Mouse (Mus musculus) megakaryocyte, adult 5-6 weeks (primary cell): ENCODE results near the gene Slc7a4. TPM values are rescaled to one million over a fixed set of nuclear protein-coding genes. Genes with fewer than 3 reads are reported as not detected.
"Not testable (repeated sequence)": the region's sequence is repeated elsewhere in the genome, so short reads cannot be mapped to it uniquely, and the experiment has no call there.

Experiments
- ATAC-seq: 2 replicates; pipeline ENCODE4 v1.8.0; 2016; ENCODE audit warnings: mild to moderate bottlenecking, inconsistent platforms; ENCODE audit not compliant: poor library complexity, severe bottlenecking
- total RNA-seq, 2 experiments: library from RNA; stranded (forward) in 1 of 2; stranded (reverse) in 1 of 2; fragments of 153-499, 151-499 nt in 1 of 2; fragments of 221-1000, 200-1000 nt in 1 of 2; gene quantifications; 2 replicates each; pipeline versions ENCODE4 v1.2.3 to v1.2.4; 2015 to 2017

Gene Slc7a4
- total RNA-seq, 2 experiments from 2014 or later: 0.40 TPM; not detected in 1

DNA sequence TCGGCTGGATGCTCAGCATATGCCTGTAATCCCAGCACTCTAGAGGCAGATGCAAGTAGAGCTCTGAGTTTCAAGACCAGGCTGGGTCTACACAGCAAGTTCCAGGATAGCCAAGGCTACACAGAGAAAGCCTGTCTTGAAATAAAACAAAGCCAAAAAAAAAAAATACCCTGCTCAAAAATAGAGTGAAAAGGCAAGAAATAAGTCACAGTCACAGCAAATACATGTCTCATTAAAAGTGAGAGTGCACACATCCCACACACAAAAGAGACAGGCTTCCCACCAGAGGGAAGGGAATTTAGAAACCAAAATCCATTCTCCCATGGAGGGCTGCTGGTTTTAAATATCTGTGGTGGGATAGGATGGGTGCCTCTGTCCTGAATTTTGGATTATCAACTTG lies 19.4 kb downstream of the Slc7a4 start:
- ATAC-seq: no peak

DNA sequence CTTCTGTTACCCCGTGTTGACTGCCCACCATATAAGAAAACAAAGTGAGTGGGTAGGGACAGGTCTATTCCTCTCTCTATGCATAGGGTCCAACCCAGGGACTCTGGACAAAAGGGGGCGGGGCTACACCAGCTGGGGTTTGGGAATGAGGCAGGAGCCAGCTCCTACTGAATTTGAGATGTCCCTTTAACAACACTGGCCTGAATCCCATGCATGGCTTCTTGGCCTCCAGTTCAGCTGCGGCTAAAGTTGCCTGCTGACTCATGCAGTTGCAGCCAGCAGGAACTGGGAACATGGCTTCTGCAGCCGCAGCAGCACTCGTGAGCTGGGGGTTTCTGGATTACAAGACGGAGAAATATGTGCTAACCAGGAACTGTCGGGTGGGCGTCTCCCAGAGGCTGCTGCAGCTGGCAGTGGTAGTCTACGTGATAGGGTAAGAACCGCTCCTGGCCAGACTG lies 21.2 kb downstream of the Slc7a4 start, which contains the start of gene P2rx6:
P2rx6 (plus strand) TSS at position 135 of the 458 bp plus-strand sequence.
- ATAC-seq: peak; percentile 55

DNA sequence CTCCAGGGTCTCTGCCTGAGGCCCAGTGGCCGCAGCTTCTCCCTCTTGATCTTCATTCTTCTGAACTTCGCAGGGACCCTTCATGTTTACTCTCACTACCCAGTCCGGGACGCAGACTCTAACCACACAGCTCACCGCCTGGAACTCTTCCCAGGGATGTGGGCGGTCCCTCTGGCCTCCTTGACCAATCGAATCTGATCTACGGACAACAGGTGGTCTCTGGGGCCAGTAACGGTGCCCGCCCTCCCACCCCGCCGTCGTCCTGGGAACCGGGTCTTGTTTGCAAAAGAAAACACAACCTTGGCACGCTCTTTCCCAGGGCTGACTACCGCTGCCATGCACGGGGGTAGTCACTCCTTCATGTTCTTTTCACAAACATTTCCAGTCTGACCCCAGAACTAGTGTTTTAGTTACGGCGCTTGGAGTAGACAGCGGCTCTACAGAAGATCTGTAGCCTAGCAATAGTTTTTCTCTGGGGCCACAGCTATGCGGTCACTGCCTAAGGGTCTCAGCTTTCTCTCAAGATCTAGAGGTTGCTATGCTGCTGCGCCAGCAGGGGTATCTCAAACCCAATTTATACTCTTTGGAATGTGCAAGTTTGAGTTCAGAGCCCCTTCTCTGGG lies 21.8 kb downstream of the Slc7a4 start, which contains the start of gene Lrrc74b:
Lrrc74b (minus strand) TSS at position 120 of the 623 bp plus-strand sequence.
- no peak for ATAC-seq

DNA sequence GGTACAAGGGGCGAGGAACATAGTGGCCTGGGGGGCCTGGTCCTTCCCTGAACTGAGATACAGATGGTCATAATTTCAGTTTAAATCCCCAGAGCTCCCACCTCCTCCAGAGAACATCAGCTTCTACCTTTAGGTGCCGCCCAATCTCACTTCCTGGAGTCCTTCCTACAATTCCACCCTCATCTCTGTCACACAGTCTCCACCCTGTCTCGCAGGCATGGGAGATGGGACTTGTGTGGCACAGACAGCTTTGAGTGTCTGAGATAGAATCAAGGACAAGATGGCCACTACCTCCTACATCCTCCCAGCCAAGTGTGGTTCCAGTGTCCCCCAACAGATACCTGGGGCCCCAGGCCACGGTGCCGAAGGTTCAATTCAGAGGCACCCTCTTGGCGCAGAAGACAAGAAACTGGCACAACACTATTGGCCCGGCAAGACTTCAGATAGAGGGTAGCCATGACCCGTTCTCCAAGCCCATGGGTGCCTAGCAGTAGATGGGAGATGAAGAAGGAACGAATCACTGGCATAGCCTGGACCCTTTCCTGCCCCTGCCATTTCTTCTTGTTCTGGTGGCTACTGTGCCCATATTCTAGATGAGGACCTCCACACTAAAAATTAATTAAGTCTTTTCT lies 23.5 kb downstream of the Slc7a4 start:
- no peak for ATAC-seq

DNA sequence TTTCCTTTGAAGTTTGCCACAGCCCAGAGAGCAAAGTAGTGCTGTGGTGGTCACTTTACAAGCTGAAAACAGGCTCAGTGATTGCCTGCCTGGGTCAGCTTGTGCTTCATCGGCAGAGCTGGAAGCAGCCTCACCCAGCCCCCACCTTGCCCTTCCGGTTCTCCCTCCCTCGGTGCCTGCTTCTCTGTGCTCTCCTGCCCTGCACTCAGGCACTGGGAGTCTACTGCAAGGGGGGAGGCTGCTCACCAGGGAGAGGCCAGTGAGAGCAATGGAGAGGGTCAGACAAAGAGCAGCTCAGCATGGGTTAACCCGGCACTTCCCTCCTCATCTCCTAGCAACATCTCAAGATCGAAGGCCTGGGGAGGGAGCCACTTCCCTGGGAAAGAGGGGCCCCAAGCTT lies 24.2 kb downstream of the Slc7a4 start:
- no peak for ATAC-seq

DNA sequence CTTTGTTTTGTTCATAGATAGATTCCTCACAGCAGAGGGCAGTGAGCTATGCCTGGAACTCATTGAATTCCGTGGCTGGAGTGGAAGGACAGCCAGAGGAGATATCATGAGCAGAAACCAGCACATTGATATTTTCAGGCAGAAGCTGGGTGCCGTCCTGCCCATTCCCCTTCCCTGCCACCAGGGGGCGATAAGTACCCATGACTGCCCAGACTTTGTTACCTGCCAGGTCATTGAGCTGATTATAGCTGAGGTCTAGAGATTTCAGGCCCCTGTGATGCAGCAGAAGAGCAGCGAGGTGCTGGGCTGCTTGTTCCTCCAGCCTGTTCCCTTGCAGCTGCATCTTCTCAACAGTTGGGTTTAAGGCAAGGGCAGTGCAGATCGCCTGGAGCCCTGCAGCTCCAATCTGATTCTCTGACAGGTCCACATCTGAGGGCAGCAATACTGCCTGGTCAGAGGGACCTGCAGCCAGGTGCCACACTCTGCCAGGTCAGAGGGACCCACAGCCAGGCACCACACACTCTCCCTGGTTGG lies 25.0 kb downstream of the Slc7a4 start:
- ATAC-seq: peak; percentile 62

DNA sequence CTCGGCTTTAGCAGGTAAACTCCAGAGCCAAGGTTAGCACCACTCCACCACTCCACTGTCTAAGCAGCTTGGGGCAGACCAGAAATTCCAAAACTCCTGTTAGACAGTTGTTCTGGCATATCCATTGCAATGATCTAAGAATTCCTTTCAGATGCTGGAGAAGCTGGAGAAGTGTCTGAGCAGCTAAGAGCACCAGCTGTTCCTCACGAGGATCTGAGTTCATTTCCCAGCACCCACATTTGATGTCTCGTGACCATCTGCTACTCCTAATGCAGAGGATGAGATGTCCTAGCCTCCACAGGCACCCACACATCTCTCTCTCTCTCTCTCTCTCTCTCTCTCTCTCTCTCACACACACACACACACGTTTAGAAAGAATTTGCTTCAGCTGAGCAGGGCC lies 26.1 kb downstream of the Slc7a4 start:
- ATAC-seq: no peak

DNA sequence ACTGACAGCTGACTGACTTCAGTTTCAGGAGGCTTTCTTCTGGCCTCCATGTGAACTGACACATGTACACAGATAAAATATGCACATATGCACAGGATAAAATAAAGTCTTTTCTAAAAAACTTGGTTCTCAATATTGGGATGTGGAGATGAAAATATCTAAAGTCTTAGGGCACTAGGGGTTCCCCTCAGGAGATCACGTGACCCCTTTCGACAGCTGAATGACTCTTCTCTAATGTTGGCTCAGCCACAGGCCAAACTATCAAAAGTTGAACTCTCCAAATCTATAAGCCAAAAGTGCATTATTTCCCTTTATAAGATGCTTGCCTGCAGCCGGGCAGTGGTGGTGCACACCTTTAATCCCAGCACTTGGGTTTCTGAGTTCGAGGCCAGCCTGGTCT lies 26.8 kb downstream of the Slc7a4 start:
- ATAC-seq: no peak

DNA sequence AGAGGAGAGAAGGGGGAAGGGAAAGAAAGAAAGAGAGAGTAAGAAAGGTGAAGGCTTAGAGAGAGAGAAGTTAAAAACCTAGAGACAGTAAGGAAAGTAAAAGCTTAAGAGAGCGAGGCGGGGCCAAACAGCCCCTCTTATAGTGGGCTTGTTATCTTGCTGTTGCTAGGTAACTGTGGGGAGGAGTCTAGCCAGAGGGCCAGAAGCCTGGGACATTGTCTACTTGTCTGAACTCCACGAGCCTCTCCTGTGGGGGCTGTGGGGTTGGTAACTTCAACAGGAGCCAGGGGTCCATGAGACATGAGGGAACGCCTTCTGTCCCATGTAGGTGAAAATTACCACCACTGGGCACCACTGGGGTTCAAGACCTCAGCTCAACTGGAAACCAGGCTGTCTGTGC lies 28.3 kb downstream of the Slc7a4 start:
- not testable (repeated sequence) for ATAC-seq

DNA sequence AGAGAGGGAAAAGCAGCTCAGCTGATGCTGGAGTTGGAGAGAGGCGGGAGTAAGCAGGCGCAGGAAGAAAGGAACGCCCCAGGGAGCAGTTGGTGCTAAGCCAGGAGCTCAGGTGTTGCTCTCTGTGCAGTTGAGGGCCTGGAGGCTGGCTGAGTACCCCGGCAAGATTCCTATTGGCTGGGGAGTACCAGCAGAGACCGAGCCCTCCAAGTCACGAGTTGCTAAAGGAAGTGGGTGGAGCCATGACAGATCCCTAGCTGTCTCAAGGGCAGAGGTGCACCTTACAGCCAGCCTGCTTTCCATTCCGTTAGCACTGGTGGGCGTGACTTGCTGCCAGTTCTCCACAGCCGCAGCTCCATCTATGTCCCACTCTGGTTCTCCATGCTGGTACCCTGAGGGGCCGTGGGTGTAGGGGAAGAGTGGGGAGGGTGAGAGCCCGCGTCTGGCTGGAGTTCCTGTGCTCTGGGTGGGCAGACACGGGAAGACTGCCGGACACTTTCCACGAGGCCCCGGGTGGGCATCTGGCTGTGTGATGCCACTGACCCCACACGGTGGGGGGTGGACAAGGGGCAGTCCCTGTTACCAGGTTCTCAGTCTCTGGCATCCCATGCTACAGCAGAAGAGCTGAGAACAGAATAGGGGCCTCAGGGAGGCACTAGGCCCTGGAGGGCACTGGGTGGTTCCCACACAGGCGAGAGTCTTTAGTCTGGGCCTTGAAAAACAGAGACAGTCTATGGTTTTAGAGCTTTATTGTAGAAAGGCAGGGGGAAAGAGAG lies 28.9 kb downstream of the Slc7a4 start:
- peak; percentile 80 for ATAC-seq

DNA sequence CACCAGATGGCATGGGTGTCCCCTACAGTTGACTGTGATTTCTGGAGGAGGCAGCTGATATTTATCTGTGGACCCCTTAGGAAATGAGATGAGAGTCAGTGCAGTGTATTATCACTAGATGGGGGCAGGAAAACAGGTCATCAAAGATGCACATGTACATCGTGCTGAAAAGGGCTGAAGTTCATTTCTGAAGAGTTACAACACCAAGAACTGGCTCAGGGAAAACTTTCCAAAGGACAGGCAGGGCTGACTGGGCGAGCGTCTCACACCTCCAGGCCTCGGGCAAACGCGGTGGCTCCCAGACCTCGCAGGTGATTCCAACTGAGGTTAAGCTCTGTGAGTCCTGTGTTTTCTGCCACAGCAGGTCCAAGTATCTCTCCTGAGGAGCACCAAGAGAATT lies 30.2 kb downstream of the Slc7a4 start:
- ATAC-seq: no peak

DNA sequence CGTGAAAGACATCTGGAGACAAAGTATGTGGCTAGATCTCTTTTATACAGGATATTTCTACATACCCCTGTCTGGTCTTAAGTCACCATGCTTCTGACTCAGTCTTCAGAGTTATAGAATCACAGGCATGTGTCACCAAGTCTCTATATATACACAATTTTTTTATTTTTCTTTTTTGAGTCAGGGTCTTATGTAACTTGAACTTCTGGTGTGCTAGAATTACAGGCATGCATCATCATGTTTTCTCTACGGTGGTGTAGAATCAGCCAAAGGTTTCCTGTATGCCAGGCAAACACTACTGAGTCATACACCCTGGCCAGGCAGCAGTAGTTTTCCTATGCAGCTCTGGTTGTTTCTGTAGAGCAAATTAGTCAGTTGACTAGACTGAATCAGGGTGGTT lies 40.4 kb downstream of the Slc7a4 start:
- ATAC-seq: no peak

DNA sequence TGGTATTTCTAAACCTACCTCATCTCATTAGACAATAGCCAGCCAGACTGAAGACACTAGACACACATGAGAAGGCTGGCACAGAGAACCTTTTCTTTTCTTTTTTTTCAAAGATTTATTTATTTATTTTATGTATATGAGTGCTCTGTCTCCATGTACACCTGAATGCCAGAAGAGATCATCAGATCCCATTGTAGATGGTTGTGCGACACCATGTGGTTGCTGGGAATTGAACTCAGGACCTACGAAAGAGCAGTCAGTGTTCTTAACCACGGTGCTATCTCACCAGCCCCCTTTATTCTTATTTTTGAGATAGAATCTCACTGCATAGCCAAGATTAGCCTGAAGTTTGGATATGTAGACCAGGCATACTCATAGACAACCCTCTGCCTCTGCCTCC lies 46.4 kb downstream of the Slc7a4 start:
- no peak for ATAC-seq

DNA sequence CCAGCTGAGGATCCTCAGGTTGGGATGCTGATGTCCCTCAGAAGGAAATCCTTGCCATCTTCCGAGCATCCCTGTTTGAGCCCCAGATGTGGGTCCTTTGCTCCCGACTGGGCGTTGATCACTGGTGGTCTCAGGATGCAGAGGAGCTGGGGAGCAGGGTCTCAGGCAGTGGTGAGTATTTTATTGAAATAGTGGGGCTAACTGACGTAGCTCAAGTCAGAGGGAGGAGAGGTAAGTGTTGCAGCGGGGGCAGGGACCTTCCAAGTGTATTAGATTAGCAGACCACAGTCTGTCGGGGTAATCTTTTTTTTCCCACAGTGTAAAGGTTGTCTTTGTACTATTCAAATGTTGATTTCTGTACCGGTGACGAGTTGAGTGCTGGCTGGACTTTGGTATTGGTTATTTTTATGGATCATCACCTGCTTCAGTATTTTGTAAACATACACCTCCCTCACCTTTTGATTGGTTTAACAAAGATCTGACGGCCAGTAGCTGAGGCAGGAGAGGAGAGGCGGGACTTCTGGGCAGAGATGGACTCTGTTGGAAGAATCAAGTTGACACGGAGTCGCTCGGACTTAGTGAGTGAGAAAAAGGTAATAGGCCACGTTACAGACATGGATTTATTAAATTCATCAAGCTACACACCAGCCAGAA lies 50.2 kb downstream of the Slc7a4 start:
- ATAC-seq: no peak

DNA sequence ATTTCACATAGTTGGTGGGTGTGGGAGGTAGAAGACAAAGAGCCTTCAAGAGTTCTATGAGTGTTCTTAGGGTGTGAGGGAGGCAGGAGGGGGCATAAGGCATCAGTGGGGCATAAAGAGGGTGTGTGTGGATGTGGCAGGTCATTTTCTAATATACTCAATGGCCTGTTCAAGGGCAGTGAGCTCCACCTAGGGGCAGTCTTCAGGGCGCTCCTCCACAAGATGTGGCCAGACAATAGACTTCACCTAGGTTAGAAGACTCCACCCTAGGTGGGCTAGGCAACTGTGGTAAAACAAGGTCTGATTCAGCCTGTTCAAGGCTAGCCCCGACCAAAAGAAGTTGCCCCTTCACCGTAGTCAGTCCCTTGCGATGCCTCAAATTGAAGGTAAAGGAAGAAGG lies 50.7 kb downstream of the Slc7a4 start:
- ATAC-seq: no peak

DNA sequence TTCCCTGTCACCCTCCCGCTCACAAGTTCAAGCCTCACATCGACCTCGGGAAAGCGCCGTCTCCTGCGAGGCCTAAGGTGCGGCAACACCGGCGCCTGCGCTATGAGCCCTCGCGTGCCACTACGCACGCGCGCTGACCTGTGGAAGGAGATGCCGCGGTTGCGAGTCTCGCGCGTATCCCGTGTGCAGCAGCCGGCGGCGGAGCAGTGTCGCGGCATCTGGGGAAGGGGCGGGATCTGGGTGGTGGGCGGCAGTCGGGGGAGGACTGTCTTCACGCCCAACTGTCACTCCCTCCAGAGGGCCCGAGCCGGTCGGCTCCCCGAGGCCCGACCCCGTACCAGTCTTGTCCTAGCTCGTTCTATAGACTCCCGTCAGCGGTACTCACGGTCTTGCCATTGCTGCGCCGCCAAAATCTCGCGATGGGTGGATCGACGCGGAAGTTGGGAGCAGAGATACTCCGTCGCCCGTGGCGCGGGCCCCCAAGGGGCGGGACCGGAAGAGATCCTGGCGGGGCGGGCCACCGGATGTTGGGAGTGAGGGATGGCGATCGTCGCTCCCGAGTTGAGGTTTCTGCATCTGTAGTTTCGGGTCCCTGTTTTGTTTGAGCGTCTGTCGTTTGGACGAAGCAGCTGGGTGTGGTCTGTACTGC lies 52.2 kb downstream of the Slc7a4 start, which contains the start of gene Thap7:
Thap7 (minus strand) TSS at position 497 of the 649 bp plus-strand sequence.
- peak; percentile 91 for ATAC-seq

DNA sequence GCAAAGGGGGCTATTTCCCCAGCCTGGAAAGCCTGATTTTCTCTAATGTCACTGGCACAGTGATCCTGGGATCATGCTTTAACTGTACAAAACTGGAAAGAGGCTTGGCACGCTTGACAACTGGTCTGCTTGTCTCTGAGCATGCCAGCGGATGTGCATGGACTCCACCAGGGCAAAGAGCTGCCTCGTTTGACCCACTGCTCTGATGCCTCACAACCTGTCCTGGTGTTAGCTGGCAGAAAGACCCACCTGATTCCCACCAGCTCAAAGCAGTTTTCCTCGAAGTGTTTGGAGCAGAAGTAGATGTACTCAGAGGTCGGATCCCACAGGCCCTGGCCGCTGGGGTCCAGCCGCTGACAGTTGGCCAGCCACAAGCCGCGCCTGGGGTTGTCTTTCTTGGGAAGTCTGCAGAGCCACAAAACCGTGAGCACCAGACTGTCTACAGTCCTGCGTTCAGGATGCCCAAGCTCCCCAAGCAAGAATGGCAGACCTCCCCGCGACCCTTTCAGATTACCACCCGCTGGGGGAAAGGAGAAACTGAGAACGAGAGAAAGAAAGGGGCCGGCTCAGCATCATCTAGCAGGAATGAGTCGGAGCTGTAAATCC lies 52.9 kb downstream of the Slc7a4 start:
- 0 out of 2 replicates have a peak, but pooled peaks have one; percentile 4 for ATAC-seq

DNA sequence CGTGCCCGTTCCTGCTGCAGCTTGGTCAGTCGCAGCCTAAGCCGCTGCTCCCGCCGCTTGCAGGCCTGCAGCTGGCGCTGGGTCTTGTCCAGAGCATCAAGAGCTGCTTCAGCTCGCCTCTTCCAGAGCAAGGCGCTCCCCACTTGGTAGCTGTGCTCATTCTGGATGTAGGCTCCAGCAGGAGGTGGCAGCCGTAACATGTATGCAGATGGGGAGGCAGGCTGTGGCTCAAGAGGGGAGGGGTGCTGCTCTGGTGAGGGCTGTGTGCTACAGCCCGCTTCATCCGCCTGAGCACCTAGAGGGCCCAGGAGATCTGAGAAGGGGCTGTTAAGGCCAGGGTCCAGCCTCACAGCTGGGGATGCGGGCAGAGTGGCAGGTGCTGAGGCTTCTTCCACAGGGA lies 54.7 kb downstream of the Slc7a4 start:
- ATAC-seq: no peak

DNA sequence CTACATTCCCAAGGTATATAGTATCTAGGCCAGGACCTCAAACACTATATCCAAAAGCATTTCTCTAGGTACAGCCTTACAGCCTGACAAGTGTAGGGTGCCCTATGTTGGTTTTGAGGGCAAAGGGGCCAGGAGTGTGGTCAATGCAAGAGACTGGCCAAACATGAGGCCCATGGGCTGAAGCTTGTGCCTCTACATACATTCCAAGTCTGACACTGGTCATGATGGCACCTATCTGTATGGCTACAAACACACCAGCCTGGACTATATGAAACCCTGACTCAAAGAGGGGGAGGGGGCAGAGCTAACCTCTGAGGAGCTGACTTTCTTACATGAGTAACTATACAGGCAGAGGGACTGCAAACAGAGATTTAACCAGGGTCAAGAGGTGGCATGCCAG lies 55.4 kb downstream of the Slc7a4 start:
- no peak for ATAC-seq

DNA sequence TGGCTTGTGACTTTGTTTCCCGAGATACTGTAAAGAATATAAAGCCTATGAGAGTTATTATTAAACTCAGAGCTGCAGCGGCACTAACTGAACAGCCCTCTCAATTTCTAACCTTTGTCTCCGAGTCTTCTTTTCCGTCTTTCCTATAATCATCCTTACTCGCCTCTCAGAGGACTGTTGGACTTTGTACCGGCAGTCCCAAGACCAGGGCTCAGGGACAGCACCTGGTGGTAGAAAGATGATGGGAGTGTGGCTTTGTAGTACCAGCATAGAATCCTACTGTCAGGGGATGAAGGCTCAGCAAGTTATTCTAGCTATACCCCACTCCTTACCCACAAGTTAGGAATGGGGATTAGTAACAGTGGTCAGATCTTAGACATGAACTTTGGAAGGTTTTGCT lies 56.8 kb downstream of the Slc7a4 start:
- no peak for ATAC-seq
